Mouse (Mus musculus) testis, adult 2 months (tissue): Measurements from ENCODE around the gene Mtcl1. TPM values are rescaled to one million over a fixed set of nuclear protein-coding genes. Genes with fewer than 3 reads are reported as not detected.
A peak's percentile ranks its signal among the peaks of the same experiment; 100 is the strongest.

Experiments
- H3K27ac ChIP-seq: fragments of 200-500 bp; 2 replicates; pipeline ENCODE4 v1.5.1; 2012; ENCODE audit warnings: low read depth, low read length; ENCODE audit not compliant: control insufficient read depth, insufficient read depth
- H3K27me3 ChIP-seq: fragments of 200-500 bp; 2 replicates; pipeline ENCODE4 v1.6.1; 2012; ENCODE audit warnings: mild to moderate bottlenecking, low read length, moderate library complexity; ENCODE audit not compliant: control insufficient read depth, insufficient read depth
- H3K36me3 ChIP-seq: fragments of 200-500 bp; 2 replicates; pipeline ENCODE4 v1.6.1; 2012; ENCODE audit warnings: mild to moderate bottlenecking, low read length; ENCODE audit not compliant: control insufficient read depth, insufficient read depth
- H3K4me1 ChIP-seq: fragments of 200-500 bp; 2 replicates; pipeline ENCODE4 v1.6.1; 2012; ENCODE audit warnings: low read length; ENCODE audit not compliant: control insufficient read depth, insufficient read depth
- H3K4me3 ChIP-seq: fragments of 200-500 bp; 2 replicates; pipeline ENCODE4 v1.5.1; 2012; ENCODE audit warnings: low read depth, mild to moderate bottlenecking, low read length, moderate library complexity, mixed read lengths; ENCODE audit not compliant: control insufficient read depth
- CTCF ChIP-seq: fragments of 200-500 bp; IDR thresholded peaks from 2 replicates; pipeline ENCODE4 v1.5.1; 2012; ENCODE audit warnings: low read depth, mild to moderate bottlenecking, inconsistent platforms, low read length, moderate library complexity; ENCODE audit not compliant: control insufficient read depth, insufficient read depth, insufficient replicate concordance
- POLR2A ChIP-seq: fragments of 200-500 bp; IDR thresholded peaks from 2 replicates; pipeline ENCODE4 v1.6.1; 2012; ENCODE audit warnings: low read depth, mild to moderate bottlenecking, inconsistent platforms, low read length, moderate library complexity; ENCODE audit not compliant: control insufficient read depth
- polyA plus RNA-seq: library from polyadenylated mRNA; depleted of rRNA; stranded (reverse); fragments of >200 nt; gene quantifications from 2 replicates; pipeline ENCODE4 v1.2.3, GENCODE M21; 2012

The Mtcl1 gene
- polyA plus RNA-seq, 1 experiment: 6.8 TPM

DNA sequence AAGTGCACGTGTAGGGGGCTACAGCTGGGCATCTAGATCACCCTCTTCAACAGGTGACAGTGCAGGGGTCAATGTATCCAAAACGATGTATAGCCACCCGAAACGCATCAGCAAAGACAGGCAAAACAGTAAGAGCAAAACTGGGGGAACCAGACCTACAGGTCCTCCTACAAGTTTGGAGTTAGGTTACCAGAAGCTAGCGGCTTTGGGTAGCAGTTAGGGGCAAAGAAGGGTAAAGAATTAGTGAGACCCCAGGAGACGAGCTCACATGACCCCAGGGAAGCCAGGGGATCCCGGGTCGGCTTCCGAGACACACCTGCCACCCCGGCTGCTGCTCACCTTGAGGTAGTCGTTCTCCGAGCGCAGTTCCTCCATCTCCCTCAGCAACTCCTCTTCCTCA, 1.6 kb downstream of the Mtcl1 start:
- Histone ChIP-seq H3K27ac (no peak overlapping the region), H3K4me1 (peaks cover 20% of the 10 kb centered on the region), H3K4me3 (peak overlapping the region; percentile 79), H3K27me3 (peaks cover 2% of the 10 kb centered on the region; the same call in 1 of the 2 replicates), H3K36me3 (no peaks in the 10 kb centered on the region)
- TF ChIP-seq CTCF: no peak
- no peak for TF ChIP-seq POLR2A

DNA sequence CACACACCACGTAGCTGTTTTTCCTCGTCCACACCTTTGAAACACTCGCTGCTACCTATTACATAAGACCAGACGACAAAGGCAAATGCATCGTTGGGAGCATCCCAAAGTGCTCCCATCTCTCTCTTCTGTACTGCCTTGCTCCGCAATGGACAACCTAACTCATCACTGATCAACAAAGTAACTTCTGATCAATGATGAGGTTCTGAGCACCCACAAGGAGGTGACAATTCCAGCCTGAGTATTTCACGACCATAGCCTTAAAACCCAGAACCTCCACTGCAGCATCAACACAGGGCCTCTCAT, 2.6 kb downstream of the Mtcl1 start:
- peaks cover 2% of the 10 kb centered on the region; the same call in 1 of the 2 replicates for H3K27me3 ChIP-seq
- no peaks in the 10 kb centered on the region for H3K36me3 ChIP-seq
- peaks cover 20% of the 10 kb centered on the region for H3K4me1 ChIP-seq
- TF ChIP-seq POLR2A (no peak), CTCF (no peak)
- H3K4me3 ChIP-seq: no peak overlapping the region
- no peak overlapping the region for H3K27ac ChIP-seq

DNA sequence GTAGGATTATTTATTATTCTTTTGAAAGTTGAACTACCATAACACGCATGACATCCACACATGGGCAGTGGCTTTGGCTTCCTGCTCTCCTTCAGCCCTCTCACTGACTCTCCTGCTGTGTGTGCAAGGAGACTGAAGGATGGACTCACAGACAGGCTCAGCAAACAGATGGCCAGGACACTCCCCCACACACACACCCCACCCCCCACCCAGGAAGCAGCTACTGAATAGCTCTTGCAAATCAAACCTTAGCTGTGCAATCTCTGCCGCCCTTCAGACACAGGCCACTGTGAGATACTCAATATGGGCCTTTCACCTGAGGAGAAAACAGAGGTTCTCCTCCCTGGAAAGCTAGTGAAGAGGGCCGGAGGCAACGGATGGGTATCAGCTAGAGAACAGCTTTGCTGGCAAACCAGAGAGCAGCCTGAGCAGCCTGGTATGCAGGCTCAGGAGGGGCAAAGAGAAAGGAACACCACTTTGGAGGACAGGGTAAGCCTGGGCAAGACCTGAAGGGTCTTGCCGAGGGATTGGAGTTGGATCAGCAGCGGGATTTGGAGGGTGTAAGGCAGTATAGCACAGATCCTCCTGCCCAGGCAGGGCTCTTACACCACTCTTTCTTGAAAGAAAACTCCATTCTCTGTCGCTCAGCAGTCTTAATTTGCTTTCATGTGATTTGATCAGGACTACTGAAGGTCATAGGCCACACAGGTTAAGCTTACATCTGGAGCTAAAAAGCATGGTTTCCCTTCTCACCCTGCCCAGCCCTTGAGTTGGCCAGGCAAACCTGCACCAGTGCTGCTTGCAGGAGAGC, 3.1 kb downstream of the Mtcl1 start:
- Histone ChIP-seq H3K36me3 (no peaks in the 10 kb centered on the region), H3K4me1 (peaks cover 20% of the 10 kb centered on the region), H3K4me3 (no peak overlapping the region), H3K27me3 (peaks cover 2% of the 10 kb centered on the region; the same call in 1 of the 2 replicates), H3K27ac (no peak overlapping the region)
- TF ChIP-seq CTCF (no peak), POLR2A (no peak)

DNA sequence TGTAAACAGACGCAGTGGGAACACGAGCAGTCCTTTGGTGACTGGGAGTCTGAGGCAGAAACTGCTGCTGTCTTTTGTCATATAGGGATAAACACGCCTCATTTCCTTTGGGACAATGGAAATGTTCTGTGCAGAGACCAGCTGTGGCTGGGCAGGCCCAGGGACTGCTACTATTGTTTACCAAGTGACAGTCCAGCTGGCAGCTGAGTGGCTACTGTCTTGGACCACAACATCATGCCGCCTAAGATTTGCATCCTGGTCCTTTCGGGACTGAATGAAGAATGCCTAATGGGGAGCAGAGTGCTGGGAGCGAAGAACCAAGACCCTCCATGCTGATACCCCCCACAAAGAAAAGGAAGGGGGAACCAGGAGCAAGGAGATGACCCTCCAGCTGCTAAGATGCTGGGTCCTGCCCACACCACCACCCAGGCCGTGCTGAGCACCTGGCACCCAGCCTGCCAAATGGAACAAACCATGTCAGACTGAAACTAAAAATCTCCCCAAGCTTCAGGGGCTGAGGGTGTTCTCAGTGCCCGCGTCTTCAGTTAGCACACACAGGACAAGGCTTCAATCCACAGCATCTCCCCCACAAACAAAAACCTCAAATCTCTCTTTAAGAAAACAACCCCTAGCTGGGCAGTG, 5.4 kb downstream of the Mtcl1 start:
- TF ChIP-seq CTCF: no peak
- no peak for TF ChIP-seq POLR2A
- Histone ChIP-seq H3K27ac (no peak overlapping the region), H3K36me3 (no peaks in the 10 kb centered on the region), H3K27me3 (peaks cover 2% of the 10 kb centered on the region; the same call in 1 of the 2 replicates), H3K4me3 (no peak overlapping the region), H3K4me1 (peaks cover 8% of the 10 kb centered on the region)

DNA sequence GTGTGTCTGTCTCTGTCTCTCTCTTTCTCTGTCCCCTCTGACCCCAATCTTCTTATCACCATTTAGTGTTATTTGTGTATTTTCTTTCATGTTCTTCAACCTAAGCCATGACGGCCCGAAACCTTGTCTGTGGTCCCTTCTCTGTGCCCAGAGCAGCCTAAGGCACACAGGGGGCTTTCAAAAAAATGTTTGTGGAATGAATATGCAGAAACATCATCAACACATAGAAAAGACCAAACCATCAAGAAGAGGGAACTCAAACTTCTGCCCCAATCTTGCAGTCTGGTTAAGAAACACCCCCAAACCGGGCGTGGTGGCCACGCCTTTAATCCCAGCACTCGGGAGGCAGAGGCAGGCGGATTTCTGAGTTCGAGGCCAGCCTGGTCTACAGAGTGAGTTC, 9.7 kb downstream of the Mtcl1 start:
- Histone ChIP-seq H3K4me3 (no peak overlapping the region), H3K36me3 (no peaks in the 10 kb centered on the region), H3K27me3 (no peaks in the 10 kb centered on the region), H3K27ac (no peak overlapping the region), H3K4me1 (no peaks in the 10 kb centered on the region)
- no peak for TF ChIP-seq CTCF

DNA sequence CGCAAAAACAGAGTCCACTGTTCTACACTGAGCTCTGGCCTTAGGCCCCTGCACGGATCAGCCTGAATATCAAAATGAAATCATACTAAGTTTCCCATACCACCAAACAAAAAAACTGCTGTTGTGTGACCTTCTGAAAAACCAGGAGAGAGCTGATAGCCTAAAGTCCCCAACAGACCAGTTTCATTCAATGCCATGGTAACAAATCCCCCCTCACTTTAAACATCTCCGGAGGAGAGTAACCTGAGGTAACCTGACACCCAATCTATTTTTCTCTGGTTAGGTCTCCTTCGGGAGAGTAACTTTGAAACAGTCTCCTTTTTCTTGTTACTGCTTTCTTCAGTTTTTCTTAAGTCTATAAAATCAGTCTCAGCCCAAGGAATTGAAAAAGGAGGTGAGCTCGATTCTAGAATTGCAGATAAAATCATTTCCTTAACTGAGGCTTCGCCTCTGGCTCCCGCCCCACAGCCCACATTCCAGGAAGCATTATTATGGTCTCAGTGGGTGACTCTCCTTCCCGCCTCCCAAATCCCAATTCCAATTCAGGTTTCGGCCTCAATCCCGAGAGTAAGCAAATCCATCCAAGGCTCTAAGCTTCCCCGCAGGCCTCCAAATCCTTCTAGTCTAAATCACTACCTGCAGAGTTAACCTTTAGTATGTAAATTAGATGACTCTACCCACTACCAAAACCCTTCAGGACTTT, 10.3 kb downstream of the Mtcl1 start:
- H3K36me3 ChIP-seq: no peaks in the 10 kb centered on the region
- no peak overlapping the region for H3K4me3 ChIP-seq
- TF ChIP-seq CTCF: no peak
- TF ChIP-seq POLR2A: no peak

DNA sequence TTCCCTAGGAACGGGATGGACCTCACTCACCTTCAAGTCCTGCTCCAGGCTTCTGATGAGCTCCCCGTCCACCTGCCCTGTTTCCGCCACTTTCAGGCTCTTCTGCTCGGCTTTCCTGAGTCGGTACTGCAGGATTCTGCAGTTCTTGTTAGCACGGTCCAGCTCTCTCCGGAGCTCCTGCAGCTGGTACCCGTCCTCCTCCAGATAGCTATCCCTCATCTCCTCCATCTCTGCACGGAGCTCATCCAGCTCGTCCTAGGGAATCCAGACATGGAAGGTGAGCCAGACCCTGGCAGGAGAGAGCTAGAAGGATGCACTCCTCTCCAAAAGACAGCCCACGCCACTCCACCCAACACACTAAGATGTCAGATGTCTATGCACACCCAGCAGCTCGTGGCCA, 11.4 kb downstream of the Mtcl1 start:
- Histone ChIP-seq H3K4me1 (no peaks in the 10 kb centered on the region), H3K36me3 (no peaks in the 10 kb centered on the region), H3K27ac (no peak overlapping the region), H3K4me3 (no peak overlapping the region), H3K27me3 (no peaks in the 10 kb centered on the region)
- TF ChIP-seq POLR2A (no peak), CTCF (no peak)

More for the DNA sequence above, 10.3 kb downstream of the Mtcl1 start:
- Histone ChIP-seq H3K27ac (no peak overlapping the region), H3K27me3 (no peaks in the 10 kb centered on the region), H3K4me1 (no peaks in the 10 kb centered on the region)
